Mouse (Mus musculus) lung, embryonic 14.5 days (tissue): ENCODE data around the gene Maff. TPM values are rescaled to one million over a fixed set of nuclear protein-coding genes. Genes with fewer than 3 reads are reported as not detected.

Experiments used
- ATAC-seq: fragments of 200-750 bp; cut with Nextera tagmentation; 2 replicates; pipeline ENCODE4 v1.8.0; 2017; ENCODE audit warnings: mild to moderate bottlenecking, moderate TSS enrichment, moderate library complexity; ENCODE audit not compliant: insufficient read depth
- DNase-seq: peaks from one replicate; pipeline ENCODE4 v3.0.0-alpha.2; 2015
- H3K27ac ChIP-seq: fragments of 300-500 bp; sonication (generic); 2 replicates; pipeline ENCODE4 v1.5.1; 2014; ENCODE audit warnings: low read depth, mild to moderate bottlenecking, moderate library complexity
- H3K27me3 ChIP-seq: fragments of 300-500 bp; sonication (generic); 2 replicates; pipeline ENCODE4 v1.6.1; 2014; ENCODE audit warnings: low read length, control low read depth; ENCODE audit not compliant: insufficient read depth
- H3K36me3 ChIP-seq: fragments of 300-500 bp; sonication (generic); 2 replicates; pipeline ENCODE4 v1.6.1; 2014; ENCODE audit warnings: control low read depth; ENCODE audit not compliant: insufficient read depth
- H3K4me1 ChIP-seq: fragments of 300-500 bp; sonication (generic); 2 replicates; pipeline ENCODE4 v1.6.1; 2014; ENCODE audit warnings: antibody characterized with exemption, control low read depth; ENCODE audit not compliant: insufficient read depth
- H3K4me2 ChIP-seq: fragments of 300-500 bp; sonication (generic); 2 replicates; pipeline ENCODE4 v1.6.1; 2014; ENCODE audit warnings: mild to moderate bottlenecking
- H3K4me3 ChIP-seq: fragments of 300-500 bp; sonication (generic); 2 replicates; pipeline ENCODE4 v1.5.1; 2014; ENCODE audit warnings: low read depth, low read length
- H3K9ac ChIP-seq: fragments of 300-500 bp; sonication (generic); 2 replicates; pipeline ENCODE4 v1.6.1; 2014
- H3K9me3 ChIP-seq: fragments of 300-500 bp; sonication (generic); 2 replicates; pipeline ENCODE4 v1.6.1; 2016; ENCODE audit warnings: low read depth, low read length, control low read depth
- CTCF ChIP-seq: IDR thresholded peaks from 2 replicates; pipeline ENCODE4 v1.5.1; 2016; ENCODE audit warnings: antibody characterized with exemption, low read depth
- WGBS: fragments of 180-500 bp; shearing (Covaris S2); extraction: QIAGEN DNeasy Blood & Tissue Kit; methylation state at CpG from one replicate; pipeline ENCODE4 v1.1.7; 2014; 5-methylcytosine and 5-hydroxymethylcytosine counted together
- polyA plus RNA-seq: library from polyadenylated mRNA; unstranded; fragments of >200 nt; fragmentation: Nextera tagmentation; extraction: Ambion mirVana; gene quantifications from 2 replicates; pipeline ENCODE4 v1.2.1, GENCODE M21; 2014

The Maff gene
- 3.3 and 4.3 TPM in 2 replicates for polyA plus RNA-seq

DNA sequence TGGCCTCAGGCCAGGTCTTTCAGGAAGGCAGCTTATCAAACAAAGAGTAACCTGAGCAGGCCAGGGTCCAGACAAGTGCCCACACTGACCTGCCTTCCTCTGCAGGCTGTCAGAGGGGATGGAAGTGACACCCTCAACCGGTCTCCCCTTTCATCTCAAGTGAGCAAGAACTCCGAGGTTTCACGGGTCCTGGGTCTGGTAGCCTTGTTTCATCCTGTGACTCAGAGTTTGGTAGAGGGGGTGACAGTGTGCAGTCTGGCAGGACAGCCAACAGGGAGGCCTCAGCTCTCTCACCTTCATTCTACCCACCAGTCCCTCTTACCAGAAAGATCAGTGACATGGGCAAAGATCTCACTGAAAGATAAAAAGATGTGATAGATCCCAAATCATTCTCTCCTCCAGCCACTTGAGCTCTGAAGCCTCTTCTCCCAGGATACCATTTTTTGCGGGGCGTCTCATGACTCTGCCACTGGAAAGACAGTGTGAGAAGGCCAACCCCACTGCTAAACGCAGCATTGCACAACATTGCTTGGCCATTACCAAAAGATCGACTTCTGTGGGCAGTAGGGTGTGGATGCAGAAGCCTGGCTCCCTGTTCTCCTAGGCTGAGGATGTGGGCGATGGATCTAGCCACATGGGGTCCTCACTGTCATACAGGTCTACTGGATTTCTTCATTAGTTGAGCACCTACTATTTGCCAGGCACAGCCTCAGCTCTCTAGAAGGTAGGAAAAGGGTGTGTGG, at the start of gene Maff:
Gene Maff (plus strand): TSS at position 571 of the 743 bp plus-strand sequence.
- no peak for ATAC-seq
- peak within 1 kb of the TSS; percentile 98 for H3K27ac ChIP-seq
- H3K4me3 ChIP-seq, result peak within 1 kb of the TSS; percentile 76
- no peaks in the 10 kb centered on the region for H3K9me3 ChIP-seq
- WGBS, result 40% methylated on average over 8 of the region's 8 CpGs
- no peak for DNase-seq
- peak within 1 kb of the TSS; percentile 84 for H3K9ac ChIP-seq
- peak within 1 kb of the TSS; percentile 92 for H3K4me2 ChIP-seq
- H3K4me1 ChIP-seq, result peaks cover 11% of the 10 kb centered on the region
- H3K36me3 ChIP-seq, result no peaks in the 10 kb centered on the region
- H3K27me3 ChIP-seq, result no peaks in the 10 kb centered on the region
- TF ChIP-seq CTCF, result peak; percentile 18; the same call in 1 of the 2 replicates

- H3K4me1 ChIP-seq, result no peaks in the 10 kb centered on the region
- H3K27ac ChIP-seq, result no peak overlapping the region
- ATAC-seq (no peak; the same call in 1 of the 2 replicates), DNase-seq (peak; percentile 15)
- no peaks in the 10 kb centered on the region for H3K27me3 ChIP-seq
- no peak overlapping the region for H3K9ac ChIP-seq
- H3K36me3 ChIP-seq, result peaks cover 9% of the 10 kb centered on the region; the same call in 1 of the 2 replicates
- no peak for TF ChIP-seq CTCF
- H3K4me3 ChIP-seq, result no peak overlapping the region
- WGBS, result 70% methylated on average over 6 of the region's 6 CpGs
- no peak overlapping the region for H3K4me2 ChIP-seq
- no peaks in the 10 kb centered on the region for H3K9me3 ChIP-seq
Observed at GRCm38 (mm10) chr15:79298553-79298952, 47.9 kb upstream of the Maff start.

DNA sequence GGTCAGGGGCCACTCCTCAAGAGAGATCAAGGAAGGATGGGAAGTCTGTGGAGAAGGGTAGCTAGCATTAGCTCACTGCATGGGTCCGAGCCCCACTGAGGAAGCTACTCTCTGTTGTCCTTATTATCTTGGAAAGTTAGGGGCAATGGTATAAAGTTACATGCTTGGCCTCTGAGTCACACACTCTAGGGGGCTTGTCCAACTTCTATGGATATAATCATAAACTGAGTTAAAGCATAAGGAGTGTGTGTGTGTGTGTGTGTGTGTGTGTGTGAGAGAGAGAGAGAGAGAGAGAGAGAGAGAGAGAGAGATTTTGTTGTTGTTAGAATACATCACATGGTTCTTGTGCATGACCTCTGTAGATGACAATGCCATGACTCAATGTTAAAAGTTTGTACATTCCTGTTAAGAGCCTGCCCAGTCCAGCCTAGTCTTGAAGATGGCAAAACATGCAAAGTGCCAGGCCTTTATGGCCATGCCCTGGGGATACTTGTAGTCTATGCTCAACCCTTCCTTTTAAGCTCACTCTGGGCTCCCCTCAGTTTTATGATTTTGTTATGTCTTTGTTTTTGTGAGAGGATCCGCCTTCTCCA, 46.8 kb upstream of the Maff start:
- TF ChIP-seq CTCF, result no peak
- Histone ChIP-seq H3K27ac (no peak overlapping the region), H3K4me2 (no peak overlapping the region), H3K9ac (no peak overlapping the region), H3K27me3 (no peaks in the 10 kb centered on the region), H3K4me3 (no peak overlapping the region), H3K36me3 (peaks cover 12% of the 10 kb centered on the region; the same call in 1 of the 2 replicates), H3K9me3 (no peaks in the 10 kb centered on the region), H3K4me1 (no peaks in the 10 kb centered on the region)
- ATAC-seq (no peak), DNase-seq (no peak)
- WGBS, result 70% methylated on average over 2 of the region's 2 CpGs

- H3K4me1 ChIP-seq, result no peaks in the 10 kb centered on the region
- H3K36me3 ChIP-seq, result peaks cover 25% of the 10 kb centered on the region
- no peaks in the 10 kb centered on the region for H3K9me3 ChIP-seq
- no peak overlapping the region for H3K4me2 ChIP-seq
- no peaks in the 10 kb centered on the region for H3K27me3 ChIP-seq
- ATAC-seq (no peak), DNase-seq (no peak)
- no peak overlapping the region for H3K9ac ChIP-seq
- WGBS, result 77% methylated on average over 8 of the region's 8 CpGs
- H3K4me3 ChIP-seq, result no peak overlapping the region
- H3K27ac ChIP-seq, result no peak overlapping the region
- no peak for TF ChIP-seq CTCF
Observed at GRCm38 (mm10) chr15:79303725-79304124, 42.7 kb upstream of the Maff start.

DNA sequence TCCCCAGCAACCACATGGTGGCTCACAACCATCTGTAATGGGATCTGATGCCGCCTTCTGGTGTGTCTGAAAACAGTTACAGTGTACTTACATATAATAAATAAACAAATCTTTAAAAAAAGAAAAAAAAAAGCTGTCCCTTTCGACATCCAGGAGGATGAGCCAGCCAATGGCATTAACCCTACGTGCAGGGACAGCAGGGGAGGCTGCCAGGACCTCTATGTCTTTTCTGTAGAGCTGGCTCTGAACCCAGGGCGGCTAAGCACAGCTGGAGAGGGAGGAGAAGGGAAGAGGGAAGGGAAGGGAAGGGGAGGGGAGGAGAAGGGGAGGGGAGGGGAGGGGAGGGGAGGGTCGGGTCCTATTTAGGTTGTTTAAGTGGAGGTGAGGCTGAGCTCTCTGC, 41.6 kb upstream of the Maff start:
- Histone ChIP-seq H3K36me3 (peaks cover 26% of the 10 kb centered on the region), H3K27me3 (no peaks in the 10 kb centered on the region), H3K9me3 (no peaks in the 10 kb centered on the region), H3K4me3 (no peak overlapping the region), H3K4me1 (no peaks in the 10 kb centered on the region), H3K9ac (no peak overlapping the region), H3K27ac (no peak overlapping the region), H3K4me2 (no peak overlapping the region)
- DNase-seq, result no peak
- WGBS, result 34% methylated on average over 5 of the region's 5 CpGs
- TF ChIP-seq CTCF, result no peak
- ATAC-seq, result no peak

GRCm38 (mm10) chr15:79306043-79306637, 40.3 kb upstream of the Maff start:
- no peak overlapping the region for H3K4me2 ChIP-seq
- WGBS, result 66% methylated on average over 23 of the region's 23 CpGs
- H3K27me3 ChIP-seq, result no peaks in the 10 kb centered on the region
- no peak for TF ChIP-seq CTCF
- H3K9ac ChIP-seq, result no peak overlapping the region
- DNase-seq (no peak), ATAC-seq (no peak)
- H3K27ac ChIP-seq, result no peak overlapping the region
- H3K4me1 ChIP-seq, result no peaks in the 10 kb centered on the region
- H3K9me3 ChIP-seq, result no peaks in the 10 kb centered on the region
- H3K4me3 ChIP-seq, result no peak overlapping the region
- H3K36me3 ChIP-seq, result peaks cover 30% of the 10 kb centered on the region

- ATAC-seq (no peak), DNase-seq (no peak)
- WGBS, result 52% methylated on average over 4 of the region's 4 CpGs
- Histone ChIP-seq H3K36me3 (peaks cover 38% of the 10 kb centered on the region), H3K4me3 (no peak overlapping the region), H3K27ac (no peak overlapping the region), H3K4me2 (no peak overlapping the region), H3K9ac (no peak overlapping the region), H3K4me1 (no peaks in the 10 kb centered on the region), H3K9me3 (no peaks in the 10 kb centered on the region), H3K27me3 (no peaks in the 10 kb centered on the region)
- no peak for TF ChIP-seq CTCF
Observed at GRCm38 (mm10) chr15:79307861-79308260, 38.6 kb upstream of the Maff start.
